Mouse (Mus musculus) ES-E14 (cell line): Measurements from ENCODE around the gene Vash2. TPM values are rescaled to one million over a fixed set of nuclear protein-coding genes. Genes with fewer than 3 reads are reported as not detected.

Experiments
- DNase-seq: peaks from one replicate; pipeline ENCODE4 v3.0.0-alpha.2; 2013; ENCODE audit warnings: low read depth, low spot score
- H3K27ac ChIP-seq: 2 replicates; pipeline ENCODE4 v1.5.1; 2012; ENCODE audit warnings: low read depth, mild to moderate bottlenecking, low read length, moderate library complexity, mixed read lengths; ENCODE audit not compliant: poor library complexity, insufficient read depth, severe bottlenecking
- H3K36me3 ChIP-seq: 2 replicates; pipeline ENCODE4 v1.6.1; 2012; ENCODE audit warnings: mild to moderate bottlenecking, low read length, moderate library complexity, mixed read lengths; ENCODE audit not compliant: control insufficient read depth, poor library complexity, insufficient read depth, severe bottlenecking
- H3K4me1 ChIP-seq, 2 experiments: fragments of 150-350 bp in 1 of 2; sonication (generic) in 1 of 2; 2 replicates each; pipeline ENCODE4 v1.6.1; 2012; ENCODE audit warnings: low read length in 2 of 2, mild to moderate bottlenecking in 1 of 2, mixed read lengths in 1 of 2; ENCODE audit not compliant: control insufficient read depth in 2 of 2, insufficient read depth in 2 of 2, poor library complexity in 1 of 2
- H3K4me3 ChIP-seq, 2 experiments: fragments of 150-350 bp in 1 of 2; sonication (generic) in 1 of 2; 2 replicates each; pipeline ENCODE4 v1.5.1; 2012; ENCODE audit warnings: low read length in 2 of 2, low read depth in 1 of 2, mild to moderate bottlenecking in 1 of 2, mixed read lengths in 1 of 2; ENCODE audit not compliant: insufficient read depth in 1 of 2, poor library complexity in 1 of 2, severe bottlenecking in 1 of 2
- H3K9ac ChIP-seq: 2 replicates; pipeline ENCODE4 v1.6.1; 2012; ENCODE audit warnings: low read depth, mild to moderate bottlenecking, low read length, mixed read lengths; ENCODE audit not compliant: poor library complexity, insufficient read depth, severe bottlenecking
- H3K9me3 ChIP-seq: fragments of 150-350 bp; sonication (generic); 2 replicates; pipeline ENCODE4 v1.6.1; 2012; ENCODE audit warnings: low read depth, mild to moderate bottlenecking, low read length; ENCODE audit not compliant: control insufficient read depth, insufficient read depth
- CHD2 ChIP-seq: IDR thresholded peaks from 2 replicates; pipeline ENCODE4 v1.6.1; 2014; ENCODE audit warnings: mild to moderate bottlenecking, low read depth, low read length, inconsistent platforms
- HCFC1 ChIP-seq: IDR thresholded peaks from 2 replicates; pipeline ENCODE4 v1.6.1; 2012; ENCODE audit warnings: low read length, inconsistent platforms, borderline replicate concordance; ENCODE audit not compliant: insufficient read depth
- MAFK ChIP-seq: IDR thresholded peaks from 2 replicates; pipeline ENCODE4 v1.6.1; 2014; ENCODE audit warnings: mild to moderate bottlenecking, low read depth, low read length, inconsistent platforms; ENCODE audit not compliant: insufficient read depth
- ZC3H11A ChIP-seq: IDR thresholded peaks from 2 replicates; pipeline ENCODE4 v1.6.1; 2012; ENCODE audit warnings: low read depth, mild to moderate bottlenecking, inconsistent platforms, low read length, borderline replicate concordance
- ZNF384 ChIP-seq: IDR thresholded peaks from 2 replicates; pipeline ENCODE4 v1.6.1; 2012; ENCODE audit warnings: low read depth, low read length, inconsistent platforms
- in situ Hi-C, 2 experiments: fragments of 600-800 bp; cut with MboI; formaldehyde crosslinking; loops; one replicate each; pipeline ENCODE4 v1.15.1; 2025; ENCODE audit warnings: low sequenced_read_pairs in 2 of 2, inconsistent platforms in 1 of 2; ENCODE audit not compliant: unreplicated experiment in 2 of 2
- total RNA-seq: library from RNA; depleted of rRNA; stranded (reverse); fragments of 300-350 nt; gene quantifications from 2 replicates; pipeline ENCODE4 v1.2.3, GENCODE M21; 2012; rRNA removed

Gene Vash2
- total RNA-seq, 1 experiment, result 2.6 TPM

GRCm38 (mm10) chr1:190901082-190901481 lies 78.0 kb downstream of the Vash2 start:
- H3K4me3 ChIP-seq, result no peak overlapping the region
- H3K27ac ChIP-seq, result no peak overlapping the region
- DNase-seq, result no peak
- H3K36me3 ChIP-seq, result peaks cover 7% of the 10 kb centered on the region; the same call in 1 of the 2 replicates
- no peaks in the 10 kb centered on the region; a peak in 1 of 4 replicates for H3K4me1 ChIP-seq
- no peak for TF ChIP-seq ZC3H11A
- TF ChIP-seq HCFC1, result no peak
- TF ChIP-seq CHD2, result no peak
- no peak for TF ChIP-seq MAFK
- no peak for TF ChIP-seq ZNF384
- in situ Hi-C loops, result no loop called here
- H3K9ac ChIP-seq, result no peak overlapping the region
- no peaks in the 10 kb centered on the region for H3K9me3 ChIP-seq

GRCm38 (mm10) chr1:190898899-190899575 lies 80.1 kb downstream of the Vash2 start:
- TF ChIP-seq MAFK (no peak), CHD2 (no peak), ZNF384 (no peak), ZC3H11A (no peak), HCFC1 (no peak)
- Histone ChIP-seq H3K4me3 (no peak overlapping the region), H3K4me1 (no peaks in the 10 kb centered on the region), H3K27ac (no peak overlapping the region), H3K9me3 (no peaks in the 10 kb centered on the region), H3K9ac (no peak overlapping the region), H3K36me3 (peaks cover 7% of the 10 kb centered on the region; the same call in 1 of the 2 replicates)
- DNase-seq, result no peak
- in situ Hi-C loops, result no loop called here

GRCm38 (mm10) chr1:190898186-190898585 lies 80.9 kb downstream of the Vash2 start:
- H3K4me3 ChIP-seq, result no peak overlapping the region
- no peak for DNase-seq
- H3K9ac ChIP-seq, result no peak overlapping the region
- H3K36me3 ChIP-seq, result peaks cover 7% of the 10 kb centered on the region; the same call in 1 of the 2 replicates
- no peaks in the 10 kb centered on the region for H3K9me3 ChIP-seq
- in situ Hi-C loops, result no loop called here
- no peaks in the 10 kb centered on the region for H3K4me1 ChIP-seq
- no peak overlapping the region for H3K27ac ChIP-seq
- TF ChIP-seq HCFC1, result no peak
- TF ChIP-seq MAFK, result no peak
- no peak for TF ChIP-seq ZNF384
- TF ChIP-seq CHD2, result no peak
- TF ChIP-seq ZC3H11A, result no peak

Other genes starting within 250 kb of the Vash2 start
- gene Rps6kc1, start 67.5 kb downstream of the Vash2 start, total RNA-seq, result 19.3 and 24.6 TPM in 2 replicates
- gene Angel2, start 54.2 kb downstream of the Vash2 start, total RNA-seq, result 21.6 and 21.9 TPM in 2 replicates
- gene Flvcr1, start 46.9 kb upstream of the Vash2 start, total RNA-seq, result 20.5 and 23.5 TPM in 2 replicates
- 4.1 and 4.6 TPM in 2 replicates for gene Spata45, start 57.3 kb upstream of the Vash2 start, total RNA-seq
- 11.8 TPM in 2 replicates for gene Tatdn3, start 83.6 kb upstream of the Vash2 start, total RNA-seq
- gene Nsl1, start 83.7 kb upstream of the Vash2 start, total RNA-seq, result 24.3 and 26.1 TPM in 2 replicates
- 1.2 and 2.8 TPM in 2 replicates for gene Batf3, start 118.6 kb upstream of the Vash2 start, total RNA-seq
- gene Fam71a, start 185.5 kb upstream of the Vash2 start, total RNA-seq, result not detected in 2 replicates
- gene Atf3, start 238.7 kb upstream of the Vash2 start, total RNA-seq, result 5.1 and 8.0 TPM in 2 replicates